Mouse (Mus musculus): ENCODE measurements around the gene Zfp661.
A peak's percentile ranks its signal among the peaks of the same experiment; 100 is the strongest.
"Not testable (repeated sequence)": the region's sequence is repeated elsewhere in the genome, so short reads cannot be mapped to it uniquely, and the experiment has no call there.

Gene Zfp661

DNA sequence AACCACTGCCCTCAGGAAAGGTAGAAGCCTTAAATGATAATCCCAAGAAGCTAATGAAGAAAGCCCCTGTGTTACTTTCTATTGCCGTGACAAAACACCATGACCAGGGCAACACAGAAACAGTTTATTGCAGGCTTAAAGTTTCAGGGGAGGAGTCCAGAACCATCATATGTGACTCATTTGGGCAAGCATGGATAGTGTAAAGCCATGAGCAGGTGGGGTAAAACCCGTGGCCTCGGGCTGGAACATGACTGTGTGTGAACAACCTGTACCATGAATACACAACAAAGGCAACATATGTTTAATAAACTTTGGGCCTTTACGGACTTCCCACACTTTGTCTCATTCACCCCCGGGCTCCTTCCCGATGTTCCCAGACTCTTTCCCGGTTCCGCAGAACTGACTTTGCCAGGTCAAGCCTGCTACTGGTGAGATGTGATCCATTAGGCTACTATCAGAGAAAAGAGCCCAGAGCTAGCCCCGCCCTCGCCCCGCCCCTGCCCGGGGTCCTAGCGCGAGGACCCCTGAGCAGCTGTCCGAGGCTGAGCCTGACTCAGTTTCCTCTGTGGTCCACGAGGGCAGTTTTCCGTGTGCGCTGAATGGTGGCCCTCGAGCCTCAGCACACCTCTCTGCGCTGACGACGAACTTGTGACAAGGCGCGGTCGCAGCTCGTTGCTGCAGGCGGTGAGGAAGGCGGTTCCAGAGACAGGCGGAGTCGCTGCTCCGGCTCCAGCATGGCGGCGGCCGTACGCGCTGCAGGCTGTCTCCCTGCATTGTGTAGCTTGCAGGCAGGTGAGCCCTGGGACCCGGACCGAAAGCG, at the start of gene Zfp661, which contains the start of gene Mrps5:
Gene Zfp661, minus strand, starts transcription at position 401 of the 820 bp plus-strand sequence.
Gene Mrps5, plus strand, starts transcription at position 529 of the 820 bp plus-strand sequence.
- peak; percentile 53 to 84 for DNase-seq (ENCODE audit: low spot score in 2 of 2)

DNA sequence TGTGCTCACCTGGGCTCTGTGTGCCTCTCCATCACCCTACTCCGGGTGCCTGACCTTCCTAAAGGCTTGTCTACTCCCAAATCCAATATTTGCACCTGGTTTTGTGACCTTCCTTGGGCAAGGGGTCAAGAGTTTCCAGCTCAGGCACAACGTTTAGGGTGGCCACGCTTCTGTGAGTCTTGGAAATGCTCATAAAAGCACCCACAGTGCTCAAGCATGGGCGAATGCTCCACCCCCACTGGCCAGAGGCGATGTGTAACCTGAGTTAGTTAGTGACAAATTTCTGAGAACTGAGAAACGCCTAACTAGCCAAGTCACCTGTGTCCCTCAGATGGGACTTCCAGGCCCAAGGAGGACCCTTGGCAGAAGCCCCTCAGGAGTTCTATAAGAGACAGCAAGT, 48.7 kb upstream of the Zfp661 start:
- no peak for DNase-seq (ENCODE audit: low spot score in 2 of 2)

GRCm38 (mm10) chr2:127632601-127633000, 45.7 kb upstream of the Zfp661 start:
- DNase-seq (ENCODE audit: low spot score in 2 of 2) = no peak

DNA sequence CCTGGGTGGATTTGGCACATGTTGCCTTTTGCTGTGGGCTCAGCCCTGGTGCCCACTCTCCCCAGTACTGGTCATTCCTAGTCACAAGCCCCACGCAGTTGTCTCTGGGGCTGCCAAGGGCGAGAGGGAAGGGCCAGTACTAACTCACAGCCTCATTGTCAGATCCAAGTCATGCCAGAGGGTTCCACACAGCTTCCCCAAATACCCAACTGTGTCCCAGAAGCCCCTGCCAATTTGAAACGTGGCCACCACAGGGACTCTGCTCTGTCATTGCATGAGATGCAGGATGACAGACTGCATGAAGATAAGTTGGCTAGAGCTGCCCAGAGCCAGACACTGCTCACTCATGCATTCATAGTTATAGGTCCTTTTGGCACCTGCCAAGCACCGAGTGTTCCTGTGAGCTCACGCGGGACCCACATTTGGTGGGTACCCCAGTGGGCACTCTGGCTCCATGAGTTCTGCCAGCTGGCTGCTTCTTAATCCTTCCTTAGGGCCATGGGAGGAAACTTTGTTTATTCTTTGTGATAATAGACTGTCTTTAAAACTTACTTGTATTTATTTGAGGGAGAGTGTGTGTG, 41.2 kb upstream of the Zfp661 start:
- DNase-seq (ENCODE audit: low spot score in 2 of 2) = peak in 1 of 2 experiments; percentile 71

DNA sequence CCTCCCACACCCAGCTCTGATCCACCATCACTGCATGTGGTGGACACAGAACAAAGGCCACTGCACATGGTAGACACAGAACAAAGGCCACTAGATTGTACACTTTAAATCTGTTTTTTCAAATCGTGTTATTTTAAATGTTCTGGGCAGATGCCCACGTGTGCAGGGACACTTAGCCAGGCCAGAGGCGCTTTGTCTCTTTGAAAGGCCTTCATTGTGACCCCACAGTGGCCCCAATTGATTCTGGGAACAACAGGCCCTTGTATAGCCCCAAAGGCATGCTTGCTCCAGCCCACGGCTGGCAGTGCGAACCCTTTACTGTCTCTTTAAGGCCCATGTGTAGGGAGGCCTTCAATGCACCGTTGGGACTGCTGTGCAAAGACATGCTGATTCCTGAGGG, 40.5 kb upstream of the Zfp661 start:
- no peak for DNase-seq (ENCODE audit: low spot score in 2 of 2)

DNA sequence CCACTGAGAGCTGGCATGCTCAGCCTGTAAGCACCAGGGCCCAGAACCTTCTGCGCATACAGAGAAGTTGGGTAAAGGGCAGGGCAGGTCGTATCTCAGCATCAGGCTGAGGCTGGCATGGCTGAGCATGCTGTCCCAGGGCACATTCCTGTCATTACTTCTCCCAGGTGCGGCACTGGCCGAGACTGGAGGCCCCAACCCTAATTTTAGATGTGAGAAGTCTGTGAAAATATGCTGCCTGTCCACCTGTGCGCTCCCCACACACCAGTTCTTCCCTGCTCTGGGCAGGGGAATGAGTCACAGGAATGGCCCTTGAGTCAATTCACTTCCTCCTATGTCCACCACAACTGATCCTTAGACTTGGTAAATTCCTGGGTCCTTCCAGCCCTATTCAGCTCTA, 38.8 kb upstream of the Zfp661 start:
- DNase-seq (ENCODE audit: low spot score in 2 of 2) = no peak

DNA sequence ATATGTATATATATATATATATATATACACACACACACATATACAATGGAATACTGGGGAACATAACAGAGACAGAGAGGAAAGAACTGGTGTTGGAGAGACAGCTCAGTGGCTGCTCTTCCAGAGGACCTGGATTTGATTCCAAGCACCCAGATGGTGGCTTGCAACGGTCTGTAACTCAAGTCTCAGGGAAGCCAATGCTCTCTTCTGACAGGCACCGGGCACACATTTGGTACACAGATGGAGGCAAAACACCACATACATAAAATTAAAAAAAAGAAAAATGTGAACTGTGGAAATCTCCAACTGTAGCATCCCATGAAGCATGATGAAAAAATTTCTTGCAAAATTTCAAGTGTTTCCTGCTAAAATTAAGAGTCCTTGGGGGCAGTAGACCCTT, 37.9 kb upstream of the Zfp661 start:
- no peak for DNase-seq (ENCODE audit: low spot score in 2 of 2)

DNA sequence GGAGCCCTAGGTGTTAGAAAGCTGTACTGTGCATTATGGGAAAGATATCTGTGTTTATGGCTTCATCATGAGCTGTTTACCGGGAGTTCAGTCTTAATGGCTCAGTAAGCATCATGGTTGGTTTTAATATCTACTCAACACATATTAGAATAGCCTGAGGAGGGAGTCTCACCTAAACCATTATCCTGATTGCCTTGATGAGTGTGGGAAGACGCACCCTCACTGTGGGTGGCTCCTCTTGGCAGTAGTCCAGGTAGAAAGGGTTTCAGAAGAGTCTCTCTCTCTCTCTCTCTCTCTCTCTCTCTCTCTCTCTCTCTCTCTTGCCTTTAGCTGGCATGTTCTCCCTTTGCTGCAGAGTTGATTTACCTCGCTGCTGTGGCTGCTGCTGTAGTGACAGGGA, 35.2 kb upstream of the Zfp661 start:
- no peak for DNase-seq (ENCODE audit: low spot score in 2 of 2)

DNA sequence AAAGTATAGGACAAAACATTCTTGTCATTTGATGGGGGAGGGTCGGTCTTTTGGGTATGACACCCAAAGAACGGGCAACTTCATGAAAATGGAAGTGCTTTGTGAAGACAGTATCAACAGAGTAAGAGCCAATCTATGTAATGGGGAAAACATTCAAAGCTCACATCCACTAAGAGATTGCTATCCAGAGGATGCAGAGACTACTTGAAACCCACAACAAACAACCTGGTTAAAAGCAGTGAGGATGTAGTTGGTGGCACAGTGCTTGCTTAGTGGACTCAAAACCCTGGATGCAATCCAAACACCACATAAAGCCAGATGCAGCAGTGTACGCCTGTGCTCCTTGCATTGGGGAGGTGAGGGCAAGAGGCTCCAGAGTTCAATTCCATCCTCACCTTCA, 32.4 kb upstream of the Zfp661 start:
- DNase-seq (ENCODE audit: low spot score in 2 of 2) = no peak

GRCm38 (mm10) chr2:127612288-127612687, 25.4 kb upstream of the Zfp661 start:
- DNase-seq (ENCODE audit: low spot score in 2 of 2) = no peak

- DNase-seq (ENCODE audit: low spot score in 2 of 2) = no peak
Measured at GRCm38 (mm10) chr2:127611386-127611785, 24.5 kb upstream of the Zfp661 start.

DNA sequence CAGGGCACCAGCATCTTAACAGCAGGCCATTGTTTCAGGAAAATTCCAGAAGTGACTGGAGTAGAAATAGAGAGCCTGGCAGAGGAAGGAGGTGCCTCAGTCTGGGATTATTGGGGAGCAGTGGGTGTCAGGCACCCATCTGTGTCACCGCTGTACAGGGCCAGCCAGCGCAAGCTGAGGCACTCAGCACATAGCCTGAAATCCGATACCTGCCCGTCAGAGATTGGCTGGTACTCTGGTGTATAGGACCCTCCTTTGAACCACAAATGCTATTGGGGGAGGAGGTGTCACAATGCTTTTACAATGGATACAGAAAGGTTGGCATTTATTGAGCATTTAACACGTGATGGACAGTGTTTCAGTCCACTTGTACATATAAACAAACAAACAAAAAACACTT, 22.1 kb upstream of the Zfp661 start:
- DNase-seq (ENCODE audit: low spot score in 2 of 2) = no peak

DNA sequence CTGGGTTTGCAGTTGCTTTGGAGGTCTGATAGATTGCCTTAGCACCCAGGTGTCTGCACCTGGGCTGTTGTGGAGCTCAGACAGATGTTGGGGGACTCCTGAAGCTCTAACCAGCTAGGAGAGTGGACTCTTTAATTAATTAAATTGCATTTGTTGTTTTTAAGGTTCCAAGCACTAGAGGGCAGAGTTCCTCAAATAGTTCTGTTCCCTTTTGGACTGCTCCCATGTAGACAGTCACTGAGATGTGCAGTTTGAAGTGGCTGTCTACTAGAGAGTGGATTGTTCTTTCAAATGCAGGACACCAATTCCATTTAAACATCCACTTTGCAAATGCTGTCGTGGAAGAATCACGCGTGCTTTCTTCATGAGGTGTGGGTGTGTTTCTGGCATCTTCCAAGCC, 21.3 kb upstream of the Zfp661 start:
- no peak for DNase-seq (ENCODE audit: low spot score in 2 of 2)

DNA sequence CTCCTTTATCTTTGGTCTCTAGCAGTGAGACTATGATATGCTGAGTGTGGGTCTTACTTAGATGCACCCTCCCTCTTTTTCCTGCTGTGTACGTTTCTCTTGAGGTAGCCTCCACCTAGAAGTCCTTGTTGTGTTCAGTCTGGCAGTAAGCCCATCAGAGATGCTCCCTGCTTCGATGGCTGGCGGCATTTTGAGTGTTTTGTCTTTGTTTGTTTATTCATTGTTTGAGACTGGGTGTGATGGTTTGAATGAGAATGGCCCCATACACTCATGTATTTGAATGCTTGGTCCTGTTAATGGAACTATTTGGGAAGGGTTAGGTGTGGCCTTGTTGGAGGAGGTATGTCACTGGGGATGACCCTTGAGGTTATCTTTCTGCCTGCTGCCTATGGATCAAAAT, 18.3 kb upstream of the Zfp661 start:
- DNase-seq (ENCODE audit: low spot score in 2 of 2) = no peak

DNA sequence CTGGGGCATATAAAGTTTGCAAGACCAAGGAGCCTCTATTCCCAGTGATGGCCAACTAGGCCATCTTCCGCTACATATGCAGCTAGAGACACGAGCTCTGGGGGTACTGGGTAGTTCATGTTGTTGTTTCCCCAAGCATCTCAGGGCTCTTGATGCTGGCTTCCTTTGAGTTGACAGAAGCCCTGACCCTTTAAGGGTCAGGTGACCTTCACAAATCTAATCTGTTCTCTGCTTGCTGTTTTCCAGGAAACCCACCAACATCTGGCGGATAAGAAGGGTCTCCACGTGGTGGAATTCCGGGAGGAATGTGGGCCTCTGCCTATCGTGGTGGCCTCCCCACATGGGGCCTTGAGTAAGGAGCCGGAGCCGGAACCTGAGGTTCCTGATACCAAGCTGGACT, 16.5 kb upstream of the Zfp661 start:
- DNase-seq (ENCODE audit: low spot score in 2 of 2) = not testable (repeated sequence)

GRCm38 (mm10) chr2:127590840-127591239, 3.9 kb upstream of the Zfp661 start:
- DNase-seq (ENCODE audit: low spot score in 2 of 2) = no peak

DNA sequence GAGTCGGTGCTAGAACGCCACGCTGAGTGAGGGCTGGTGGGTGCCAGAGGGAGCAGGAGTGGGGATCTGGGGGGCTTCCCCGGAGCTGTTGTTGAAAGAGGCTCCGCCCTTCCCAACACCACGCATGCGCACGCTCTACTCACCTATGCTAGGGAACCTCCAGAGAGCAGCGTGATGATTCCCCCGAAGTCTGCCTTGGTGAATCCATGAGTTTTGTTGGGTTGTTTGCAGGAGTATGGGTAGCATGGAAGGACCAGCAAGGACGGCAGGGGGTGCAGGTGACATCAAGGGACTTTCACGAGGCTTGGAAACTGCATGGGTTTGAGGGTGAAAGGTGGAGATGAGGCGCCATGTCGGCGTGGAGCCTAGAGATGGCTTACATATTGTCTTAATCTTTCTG, 3.3 kb upstream of the Zfp661 start:
- DNase-seq (ENCODE audit: low spot score in 2 of 2) = no peak

GRCm38 (mm10) chr2:127588897-127589296, 2.0 kb upstream of the Zfp661 start:
- no peak for DNase-seq (ENCODE audit: low spot score in 2 of 2)

DNA sequence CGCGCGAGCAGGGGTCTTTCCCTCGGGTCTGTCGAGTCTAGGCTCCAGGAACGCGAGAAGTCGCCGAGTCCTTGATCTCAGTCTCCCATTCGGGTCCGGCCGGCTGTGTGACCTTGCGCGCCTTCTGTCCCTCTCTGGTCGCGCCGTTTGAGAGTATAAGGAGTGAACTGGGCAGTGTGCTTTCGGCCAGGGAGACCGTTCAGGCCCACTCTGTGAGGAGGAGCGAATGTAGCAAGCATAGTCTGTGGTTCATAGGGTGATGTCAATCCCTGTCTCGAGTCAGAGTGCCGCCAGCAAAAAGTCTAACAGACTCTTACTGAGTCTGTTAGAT, 585 bp upstream of the Zfp661 start:
- no peak for DNase-seq (ENCODE audit: low spot score in 2 of 2)

DNA sequence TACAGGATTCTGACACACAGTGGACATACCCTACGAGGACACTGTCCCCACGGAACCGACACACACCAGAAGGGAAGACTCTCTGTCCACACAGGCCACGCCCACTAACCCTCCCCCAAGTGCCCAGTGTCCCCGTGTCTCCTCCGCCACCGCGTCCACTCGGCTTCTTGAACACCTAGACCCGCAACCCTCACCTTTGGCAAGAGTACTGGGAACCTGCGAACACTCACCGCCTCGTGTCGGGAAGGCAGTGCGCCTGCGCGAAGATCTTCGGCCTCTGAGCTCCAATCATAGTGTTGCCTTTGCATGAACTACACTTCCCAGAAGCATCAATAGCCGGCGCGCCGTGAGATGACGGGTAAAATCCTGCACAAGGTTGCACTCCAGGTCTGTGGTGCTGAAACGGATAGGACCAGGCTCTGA, 2.4 kb downstream of the Zfp661 start:
- DNase-seq (ENCODE audit: low spot score in 2 of 2) = peak; percentile 79 to 89

DNA sequence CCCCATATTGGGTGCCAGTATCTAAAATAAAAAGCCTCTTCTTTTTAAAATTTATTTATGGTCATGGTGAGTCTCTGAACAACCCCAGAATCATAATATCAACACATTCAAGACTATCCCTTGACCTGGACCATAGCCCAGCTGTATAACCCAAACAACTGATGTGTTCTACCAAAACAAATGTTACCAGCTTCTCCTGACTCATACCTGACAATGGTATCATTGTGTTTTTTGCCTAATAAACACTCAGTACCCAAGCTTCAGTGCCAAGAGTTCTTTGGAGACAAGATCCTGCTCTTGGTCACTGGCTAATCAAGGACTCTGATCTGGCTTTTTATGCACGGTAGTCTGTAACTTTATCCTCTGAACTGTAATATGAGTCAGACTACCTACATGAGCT, 13.6 kb downstream of the Zfp661 start:
- no peak for DNase-seq (ENCODE audit: low spot score in 2 of 2)

DNA sequence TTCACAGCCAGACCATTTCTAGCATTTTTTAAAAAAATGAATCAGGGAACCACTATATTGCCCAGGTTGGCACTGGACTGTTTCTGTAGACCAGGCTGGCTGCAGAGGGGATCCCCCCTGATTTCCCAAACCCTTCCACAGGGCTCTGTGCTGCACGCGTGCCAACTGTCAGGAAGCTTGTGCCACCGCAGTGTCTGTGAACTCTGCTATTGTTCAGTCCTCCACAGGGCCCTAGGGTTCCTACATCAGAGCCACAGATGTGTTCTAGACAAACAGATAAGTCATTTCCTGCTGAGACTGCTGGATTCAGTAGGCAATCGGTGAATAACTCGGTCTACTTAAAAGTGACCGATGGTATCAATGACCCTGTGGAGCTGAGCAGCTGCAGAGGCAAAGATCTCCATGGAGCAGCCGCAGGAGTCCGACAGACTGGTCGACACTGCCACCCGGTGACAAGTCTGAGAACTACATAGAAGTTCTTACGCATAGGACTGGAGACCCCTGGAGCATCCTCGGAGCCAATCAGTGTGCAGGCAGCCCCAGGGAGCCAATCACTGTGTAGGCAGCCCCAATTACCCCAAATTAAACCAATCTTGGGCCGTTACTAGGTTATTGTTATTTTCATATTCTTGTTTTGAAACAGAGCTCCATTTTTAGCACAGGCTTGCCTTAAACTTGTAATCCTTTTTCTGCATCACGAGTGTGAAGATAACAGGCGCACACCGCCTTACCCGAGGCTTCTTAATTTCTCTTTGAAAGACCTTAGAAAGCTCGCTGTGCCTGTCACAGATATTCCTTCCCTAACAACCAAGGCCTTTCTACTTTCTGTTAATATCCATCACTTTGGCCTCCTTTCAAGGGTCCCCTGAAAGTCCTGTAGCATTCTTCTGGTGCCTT, 27.6 kb downstream of the Zfp661 start:
- peak; percentile 92 to 97 for DNase-seq (ENCODE audit: low spot score in 2 of 2)
